Mouse (Mus musculus) frontal cortex, postnatal 25 days (tissue): ENCODE data around the gene Sult2b1.

ENCODE experiments used
- DNase-seq, 2 experiments: peaks; one replicate each; pipeline ENCODE4 v3.0.0; 2022; ENCODE audit warnings: low spot score in 2 of 2

Sult2b1 gene

DNA sequence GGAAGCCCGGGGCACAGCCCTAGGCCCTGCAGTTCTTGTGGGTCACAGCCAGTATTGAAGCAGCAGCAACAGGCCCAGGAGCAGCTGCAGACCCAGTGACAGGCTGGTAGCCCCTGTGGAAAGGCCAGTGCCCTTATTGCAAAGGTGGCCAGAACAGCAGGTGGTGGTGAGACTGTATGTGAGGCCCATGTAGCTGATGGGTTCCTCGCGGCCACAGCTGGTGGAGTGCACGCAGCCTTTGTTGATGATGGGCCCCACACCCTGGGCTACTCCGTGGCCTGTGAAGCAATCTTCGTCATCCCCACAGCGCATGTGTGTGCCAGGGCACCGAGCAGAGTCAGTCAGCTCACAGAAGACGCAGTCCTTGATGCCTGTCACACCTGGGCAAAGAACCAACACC is 59.3 kb downstream of the Sult2b1 start:
- no peak for DNase-seq

- DNase-seq, result no peak
These were observed 60.7 kb downstream of the Sult2b1 start for GRCm38 (mm10) chr7:45723781-45724180.

GRCm38 (mm10) chr7:45723301-45723700 is 61.2 kb downstream of the Sult2b1 start:
- no peak for DNase-seq

GRCm38 (mm10) chr7:45722348-45722713 is 62.1 kb downstream of the Sult2b1 start:
- no peak for DNase-seq

DNA sequence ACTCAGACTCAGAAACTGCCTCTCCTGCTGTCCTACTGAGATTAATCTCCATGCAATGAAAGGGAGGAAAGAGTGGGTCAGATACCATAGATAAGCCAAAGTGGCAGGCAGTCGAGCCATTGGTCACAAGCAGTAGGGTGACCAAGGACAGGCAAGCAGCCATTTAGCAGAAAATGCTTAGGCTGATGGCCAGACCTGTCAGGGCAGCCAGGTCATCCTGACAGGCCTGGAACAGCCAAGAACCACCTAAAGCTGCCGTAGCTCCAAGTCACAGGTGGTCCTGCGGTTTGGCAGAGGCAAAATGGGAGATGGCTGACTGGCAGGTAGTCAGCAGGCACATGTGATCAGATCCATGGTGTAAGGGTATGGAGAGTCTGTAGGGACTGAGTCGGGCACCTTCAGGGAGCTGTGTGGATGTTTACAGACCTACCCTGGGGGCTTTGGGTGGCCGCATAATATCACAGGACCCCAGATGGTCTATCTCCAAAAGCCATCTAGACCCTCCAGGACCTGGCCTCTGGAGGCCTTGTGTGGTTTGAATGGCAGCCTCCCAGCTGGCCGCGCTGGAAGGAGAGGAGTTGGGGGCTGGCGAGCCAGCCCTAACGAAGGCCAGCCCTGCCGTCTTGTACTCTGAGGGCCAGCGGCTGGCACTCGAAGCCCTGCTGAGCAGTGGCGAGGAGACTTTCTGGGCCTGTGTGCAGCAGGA is 62.7 kb downstream of the Sult2b1 start:
- DNase-seq, result no peak

DNA sequence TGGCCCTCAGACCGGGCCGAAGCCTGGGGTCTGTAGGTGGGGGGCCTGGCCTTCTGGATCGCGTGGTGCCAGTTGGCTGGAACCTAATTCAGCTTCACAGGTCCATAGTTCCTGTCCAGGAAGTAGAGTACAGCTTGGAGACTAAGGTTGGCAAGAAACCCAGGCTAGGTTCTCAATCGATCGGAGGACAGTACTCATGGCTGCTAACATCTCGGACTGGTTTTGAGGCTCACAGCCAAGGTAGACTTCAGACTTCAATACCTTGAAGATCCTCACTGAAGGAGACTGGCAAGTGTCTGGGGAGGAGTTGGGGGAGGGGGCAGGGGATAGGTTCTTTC is 63.3 kb downstream of the Sult2b1 start:
- no peak for DNase-seq

DNA sequence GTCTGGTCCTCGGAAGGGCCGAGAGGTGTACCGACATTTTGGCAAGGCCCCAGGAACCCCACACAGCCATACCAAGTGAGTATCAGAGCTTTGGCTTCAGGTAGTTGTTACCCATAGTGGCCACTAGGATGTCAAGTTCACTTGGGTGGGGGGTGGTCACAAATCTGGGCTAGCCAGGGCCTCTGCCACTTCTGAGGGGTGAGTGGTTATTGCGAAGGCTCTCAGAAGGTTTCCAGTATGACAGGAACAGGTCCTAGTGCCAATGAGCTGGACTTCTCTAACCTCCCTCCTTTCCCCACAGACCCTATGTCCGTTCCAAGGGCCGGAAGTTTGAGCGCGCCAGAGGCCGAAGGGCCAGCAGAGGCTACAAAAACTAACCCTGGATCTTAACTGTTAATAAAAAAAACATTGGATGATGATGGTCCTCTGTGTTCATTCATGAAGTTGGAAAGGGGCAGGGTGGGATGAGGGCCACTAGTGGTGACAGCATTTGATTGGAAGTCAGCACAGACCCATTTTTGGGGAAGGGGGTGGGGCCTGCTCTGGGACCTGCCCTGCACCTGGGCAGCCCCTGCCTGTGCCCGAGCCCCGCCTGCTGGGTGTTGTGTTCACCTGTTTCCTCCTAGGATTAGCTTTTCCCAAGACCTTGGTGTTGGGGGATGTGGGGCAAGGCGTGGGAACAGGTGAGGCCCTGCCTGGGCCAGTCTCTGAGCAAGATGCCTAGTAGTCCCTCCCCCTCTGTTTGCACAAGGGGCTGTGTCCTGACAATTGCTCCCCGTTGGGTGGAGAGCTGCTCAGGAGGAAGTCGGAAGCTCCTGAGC is 63.8 kb downstream of the Sult2b1 start, which contains the start of gene Fam83e:
Gene Fam83e, plus strand, starts transcription at position 800 of the 821 bp plus-strand sequence.
- DNase-seq, result no peak

GRCm38 (mm10) chr7:45719738-45720412 is 64.6 kb downstream of the Sult2b1 start:
- no peak for DNase-seq

- no peak for DNase-seq
These were observed 65.3 kb downstream of the Sult2b1 start for GRCm38 (mm10) chr7:45719180-45719579.

- no peak for DNase-seq
These were observed 66.1 kb downstream of the Sult2b1 start for GRCm38 (mm10) chr7:45718331-45718730.

- peak; percentile 98 to 99 for DNase-seq
These were observed 66.6 kb downstream of the Sult2b1 start, which contains the start of gene Sphk2 for GRCm38 (mm10) chr7:45717918-45718297. TSS of gene Sphk2 (minus strand) at chr7:45718002.

DNA sequence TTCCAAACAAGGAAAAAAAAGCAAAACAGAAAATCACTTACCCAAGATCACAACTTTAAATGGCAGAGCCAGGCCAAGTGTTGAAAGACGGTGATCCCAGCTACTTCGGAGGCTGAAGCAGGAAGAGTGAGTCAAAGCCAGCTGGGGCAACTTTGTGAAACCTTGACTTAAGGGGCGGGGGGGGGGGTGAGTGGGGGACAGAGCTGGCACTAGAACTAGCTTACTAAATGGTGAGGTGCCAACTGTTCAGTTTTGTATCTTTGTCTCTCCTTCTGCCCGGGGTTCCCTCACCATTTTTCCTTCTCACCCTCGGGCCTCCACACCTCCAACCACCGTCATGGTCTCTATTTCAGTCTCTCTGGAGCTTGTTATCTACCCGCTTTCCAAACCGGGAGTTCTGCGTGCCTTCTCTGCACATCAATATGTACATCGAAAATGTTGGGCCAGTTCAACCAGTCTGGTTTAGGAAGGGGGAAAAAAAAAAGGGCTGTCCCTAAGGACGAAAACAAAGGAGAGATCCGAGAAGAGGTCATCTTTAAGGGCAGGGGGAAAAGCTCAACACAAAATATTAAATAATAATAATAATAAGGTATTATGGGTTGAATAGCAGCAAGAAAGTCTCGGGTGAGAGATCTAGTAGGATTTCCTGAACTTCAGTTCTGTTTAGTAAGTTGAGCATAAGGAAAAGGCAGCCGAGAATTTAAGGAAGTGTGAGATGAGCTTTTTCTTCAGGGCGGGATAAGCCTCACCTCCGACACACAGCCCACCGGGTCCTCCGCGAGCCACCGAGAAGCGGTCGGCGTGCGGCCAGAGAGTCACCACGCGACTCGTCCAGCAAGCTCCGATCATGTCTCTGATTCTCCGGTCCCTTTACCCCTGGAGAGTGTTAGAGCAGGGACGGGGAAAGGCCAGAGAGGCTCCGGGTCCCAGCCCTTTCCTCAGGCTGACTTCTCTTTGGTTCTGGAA is 67.2 kb downstream of the Sult2b1 start:
- no peak for DNase-seq

- DNase-seq, result no peak
These were observed 68.0 kb downstream of the Sult2b1 start for GRCm38 (mm10) chr7:45716460-45716857.

- DNase-seq, result no peak
These were observed 68.6 kb downstream of the Sult2b1 start for GRCm38 (mm10) chr7:45715741-45716459.

GRCm38 (mm10) chr7:45715090-45715708 is 69.3 kb downstream of the Sult2b1 start, which contains the start of gene Rpl18:
TSS of gene Rpl18 (plus strand) at chr7:45715457.
- peak; percentile 92 to 95 for DNase-seq

DNA sequence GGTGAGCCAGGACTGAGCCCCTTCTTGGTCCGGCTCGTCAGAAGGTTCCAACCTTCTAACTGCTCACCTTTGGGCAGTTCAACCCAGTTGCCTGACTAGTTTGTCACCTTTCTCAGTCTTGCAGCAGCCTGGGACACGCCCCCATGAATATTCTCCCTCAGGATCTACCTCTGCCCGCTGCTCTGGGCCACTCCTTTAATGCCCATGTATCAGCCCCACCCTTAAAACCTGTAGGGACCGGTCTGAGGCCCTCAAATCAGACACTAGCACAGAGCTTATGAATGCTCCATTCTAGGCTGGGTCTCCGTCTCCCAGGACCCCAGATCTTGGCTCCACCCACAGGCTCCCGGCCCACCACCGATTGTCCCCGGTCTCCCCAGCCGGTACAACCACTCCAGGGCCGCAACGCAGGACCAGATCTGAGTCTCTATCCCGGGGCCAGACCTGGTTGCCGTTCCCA is 69.8 kb downstream of the Sult2b1 start:
- no peak for DNase-seq

DNA sequence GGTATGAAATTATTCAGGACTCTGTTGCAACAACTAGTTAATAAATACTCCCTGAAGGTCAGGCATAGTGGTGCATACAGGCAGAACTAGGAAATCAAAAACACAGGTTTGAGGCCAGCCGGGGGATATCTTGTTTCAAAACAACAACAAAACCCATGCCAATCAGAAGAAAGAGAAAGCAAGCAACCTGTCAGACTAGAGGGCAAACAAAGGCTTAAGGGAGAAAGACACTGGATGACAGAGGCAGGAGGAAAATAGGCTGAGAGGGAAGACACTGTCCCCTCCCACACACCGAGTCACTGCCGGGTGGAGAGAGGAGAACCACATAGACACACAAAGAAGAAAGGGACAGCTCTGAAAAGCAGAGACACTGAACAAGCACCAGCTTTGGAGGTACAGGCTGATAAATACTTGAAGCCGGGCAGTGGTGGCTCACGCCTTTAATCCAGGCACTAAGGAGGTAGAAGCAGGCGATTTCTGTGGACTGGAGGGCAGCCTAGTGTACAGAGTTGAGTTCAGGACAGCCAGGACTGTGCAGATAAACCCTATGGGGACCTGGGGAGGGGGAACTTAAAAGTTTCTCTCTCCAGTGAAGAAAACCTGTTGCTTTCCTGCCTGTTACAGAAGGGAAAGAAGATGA is 70.5 kb downstream of the Sult2b1 start:
- DNase-seq, result no peak

GRCm38 (mm10) chr7:45713396-45713795 is 71.1 kb downstream of the Sult2b1 start:
- no peak for DNase-seq

GRCm38 (mm10) chr7:45712022-45712757 is 72.3 kb downstream of the Sult2b1 start:
- DNase-seq, result no peak
